Mouse (Mus musculus) spleen, adult 2 months (tissue): ENCODE results near the gene Dnaja3. TPM values are rescaled to one million over a fixed set of nuclear protein-coding genes. Genes with fewer than 3 reads are reported as not detected.

Experiments
- DNase-seq, 2 experiments: peaks; one replicate each; pipeline versions ENCODE4 v3.0.0 to v3.0.0-alpha.2; 2012 to 2021; ENCODE audit warnings: low spot score in 2 of 2, low read depth in 1 of 2
- H3K27ac ChIP-seq: fragments of 200-500 bp; 2 replicates; pipeline ENCODE4 v1.5.1; 2012; ENCODE audit warnings: low read length, inconsistent platforms; ENCODE audit not compliant: insufficient read depth
- H3K27me3 ChIP-seq: fragments of 200-500 bp; 2 replicates; pipeline ENCODE4 v1.6.1; 2012; ENCODE audit warnings: mild to moderate bottlenecking, moderate library complexity, low read length, inconsistent platforms; ENCODE audit not compliant: control insufficient read depth, insufficient read depth
- H3K36me3 ChIP-seq: fragments of 200-500 bp; 2 replicates; pipeline ENCODE4 v1.6.1; 2012; ENCODE audit warnings: mild to moderate bottlenecking, low read length, inconsistent platforms; ENCODE audit not compliant: control insufficient read depth, insufficient read depth
- H3K4me1 ChIP-seq: fragments of 200-500 bp; 2 replicates; pipeline ENCODE4 v1.6.1; 2011; ENCODE audit warnings: inconsistent platforms; ENCODE audit not compliant: control insufficient read depth, insufficient read depth, insufficient read length
- H3K4me3 ChIP-seq: fragments of 200-500 bp; 2 replicates; pipeline ENCODE4 v1.5.1; 2011; ENCODE audit warnings: mild to moderate bottlenecking, inconsistent platforms; ENCODE audit not compliant: insufficient read depth, insufficient read length; ENCODE audit errors: extremely low read depth
- CTCF ChIP-seq: fragments of 200-500 bp; IDR thresholded peaks from 2 replicates; pipeline ENCODE4 v1.5.1; 2011; ENCODE audit warnings: mild to moderate bottlenecking, inconsistent platforms; ENCODE audit not compliant: insufficient read depth, insufficient read length, insufficient replicate concordance; ENCODE audit errors: extremely low read depth
- POLR2A ChIP-seq: fragments of 200-500 bp; IDR thresholded peaks from 2 replicates; pipeline ENCODE4 v1.6.1; 2011; ENCODE audit warnings: low read depth, low read length, inconsistent platforms
- WGBS: fragments of 180-500 bp; shearing (Covaris S2); methylation state at CpG from one replicate; pipeline ENCODE4 v1.1.7; 2018; 5-methylcytosine and 5-hydroxymethylcytosine counted together
- polyA plus RNA-seq: library from polyadenylated mRNA; depleted of rRNA; stranded (reverse); fragments of >200 nt; gene quantifications from 2 replicates; pipeline ENCODE4 v1.2.3, GENCODE M21; 2012

The Dnaja3 gene
- polyA plus RNA-seq, 1 experiment = 11.0 TPM

GRCm38 (mm10) chr16:4595527-4595963 lies 44.2 kb upstream of the Dnaja3 start:
- DNase-seq = no peak
- 85% methylated on average over 5 of the region's 5 CpGs for WGBS
- Histone ChIP-seq H3K27me3 (peaks cover 12% of the 10 kb centered on the region), H3K4me1 (no peaks in the 10 kb centered on the region; the same call in 1 of the 2 replicates), H3K27ac (0 out of 2 replicates have a peak overlapping the region, but pooled peaks have one; percentile 4), H3K36me3 (no peaks in the 10 kb centered on the region), H3K4me3 (peak overlapping the region; percentile 61; the same call in 1 of the 2 replicates)
- TF ChIP-seq POLR2A = no peak
- TF ChIP-seq CTCF = no peak

GRCm38 (mm10) chr16:4596141-4596728 lies 43.6 kb upstream of the Dnaja3 start:
- H3K27me3 ChIP-seq = peaks cover 12% of the 10 kb centered on the region
- 0 out of 2 replicates have a peak overlapping the region, but pooled peaks have one; percentile 4 for H3K27ac ChIP-seq
- no peaks in the 10 kb centered on the region; the same call in 1 of the 2 replicates for H3K4me1 ChIP-seq
- no peaks in the 10 kb centered on the region for H3K36me3 ChIP-seq
- DNase-seq = no peak
- TF ChIP-seq CTCF (no peak), POLR2A (no peak)
- 66% methylated on average over 3 of the region's 3 CpGs for WGBS
- no peak overlapping the region for H3K4me3 ChIP-seq

GRCm38 (mm10) chr16:4596836-4597235 lies 43.0 kb upstream of the Dnaja3 start:
- 82% methylated on average over 2 of the region's 2 CpGs for WGBS
- no peak overlapping the region for H3K4me3 ChIP-seq
- no peak overlapping the region for H3K27ac ChIP-seq
- H3K36me3 ChIP-seq = no peaks in the 10 kb centered on the region
- no peaks in the 10 kb centered on the region; the same call in 1 of the 2 replicates for H3K4me1 ChIP-seq
- DNase-seq = no peak
- TF ChIP-seq POLR2A (no peak), CTCF (no peak)
- H3K27me3 ChIP-seq = peaks cover 12% of the 10 kb centered on the region

- no peak overlapping the region for H3K27ac ChIP-seq
- H3K4me3 ChIP-seq = no peak overlapping the region
- TF ChIP-seq POLR2A = no peak
- no peak for TF ChIP-seq CTCF
- 78% methylated on average over 7 of the region's 7 CpGs for WGBS
- H3K36me3 ChIP-seq = no peaks in the 10 kb centered on the region
- no peaks in the 10 kb centered on the region; the same call in 1 of the 2 replicates for H3K4me1 ChIP-seq
- H3K27me3 ChIP-seq = peaks cover 12% of the 10 kb centered on the region
- DNase-seq = no peak
Measured at GRCm38 (mm10) chr16:4597296-4597695, 42.5 kb upstream of the Dnaja3 start.

GRCm38 (mm10) chr16:4598041-4598440 lies 41.7 kb upstream of the Dnaja3 start:
- no peak overlapping the region for H3K27ac ChIP-seq
- no peaks in the 10 kb centered on the region; the same call in 1 of the 2 replicates for H3K4me1 ChIP-seq
- WGBS = 87% methylated on average over 5 of the region's 5 CpGs
- no peak for TF ChIP-seq POLR2A
- TF ChIP-seq CTCF = no peak
- no peak overlapping the region for H3K4me3 ChIP-seq
- H3K36me3 ChIP-seq = no peaks in the 10 kb centered on the region
- no peak for DNase-seq
- H3K27me3 ChIP-seq = peaks cover 12% of the 10 kb centered on the region

GRCm38 (mm10) chr16:4598891-4599543 lies 40.8 kb upstream of the Dnaja3 start:
- no peak for DNase-seq
- WGBS = 64% methylated on average over 6 of the region's 6 CpGs
- Histone ChIP-seq H3K27ac (no peak overlapping the region), H3K4me3 (no peak overlapping the region), H3K36me3 (no peaks in the 10 kb centered on the region), H3K4me1 (no peaks in the 10 kb centered on the region; the same call in 1 of the 2 replicates), H3K27me3 (peaks cover 11% of the 10 kb centered on the region)
- TF ChIP-seq CTCF (no peak), POLR2A (no peak)
